Mouse (Mus musculus): ENCODE measurements around the gene Stra6.

Stra6 gene

GRCm38 (mm10) chr9:58095977-58096376 is 32.4 kb downstream of the Stra6 start:
- DNase-seq (ENCODE audit: low spot score), result no peak

DNA sequence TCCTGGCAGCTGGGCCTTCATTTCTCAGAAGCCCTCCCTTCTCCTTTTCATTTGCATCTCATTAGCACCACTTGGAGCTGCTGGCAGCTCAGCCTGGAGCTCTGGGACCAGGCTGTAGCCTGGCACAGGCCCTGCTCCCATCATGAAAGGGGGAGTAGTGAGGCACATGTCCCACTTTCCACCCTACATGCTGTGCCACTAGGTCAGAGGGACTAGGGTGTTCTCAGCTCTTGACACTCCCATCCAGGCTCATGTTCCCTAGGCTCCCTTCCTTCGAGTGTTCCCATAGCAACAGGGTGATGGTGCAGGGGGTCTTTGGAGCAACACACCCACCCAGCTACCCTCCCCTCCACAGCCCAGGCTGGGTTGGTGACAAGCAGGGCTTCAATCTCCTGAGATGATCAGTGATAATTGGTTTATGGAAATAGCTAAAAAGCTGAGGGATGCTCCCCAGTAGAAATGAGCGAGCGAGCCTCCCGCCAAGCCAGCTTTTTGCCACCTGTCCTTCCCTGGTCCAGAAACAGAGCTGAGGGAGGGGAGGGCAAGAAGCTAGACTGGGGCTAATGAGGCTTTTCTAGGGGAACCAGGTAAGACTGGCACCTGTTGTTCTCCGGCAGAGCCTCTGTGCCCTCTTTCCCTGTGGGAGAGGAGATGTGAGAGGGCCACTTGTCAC is 33.2 kb downstream of the Stra6 start:
- DNase-seq (ENCODE audit: low spot score), result no peak

- DNase-seq (ENCODE audit: low spot score), result no peak
These were observed 36.4 kb downstream of the Stra6 start for GRCm38 (mm10) chr9:58099836-58100565.

DNA sequence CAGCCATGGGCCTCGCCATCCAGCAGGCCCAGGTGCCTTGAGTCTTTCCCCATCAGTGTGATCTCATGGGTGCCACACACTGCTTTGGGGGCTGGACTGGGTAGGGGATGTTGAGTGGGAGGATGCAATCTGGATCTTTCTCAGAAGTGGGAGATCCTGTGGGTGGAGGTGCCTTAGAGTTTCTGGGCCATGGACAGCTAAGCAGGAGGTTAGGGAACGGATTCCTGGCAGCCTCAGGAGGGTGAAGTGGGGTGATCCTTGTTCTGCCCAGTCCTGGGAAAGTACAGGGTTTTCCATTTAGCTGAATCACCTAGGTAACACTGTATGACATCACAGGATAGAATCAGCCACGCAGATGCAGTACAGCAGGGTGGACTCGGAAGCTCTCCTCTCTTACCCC is 38.4 kb downstream of the Stra6 start:
- DNase-seq (ENCODE audit: low spot score), result no peak

DNA sequence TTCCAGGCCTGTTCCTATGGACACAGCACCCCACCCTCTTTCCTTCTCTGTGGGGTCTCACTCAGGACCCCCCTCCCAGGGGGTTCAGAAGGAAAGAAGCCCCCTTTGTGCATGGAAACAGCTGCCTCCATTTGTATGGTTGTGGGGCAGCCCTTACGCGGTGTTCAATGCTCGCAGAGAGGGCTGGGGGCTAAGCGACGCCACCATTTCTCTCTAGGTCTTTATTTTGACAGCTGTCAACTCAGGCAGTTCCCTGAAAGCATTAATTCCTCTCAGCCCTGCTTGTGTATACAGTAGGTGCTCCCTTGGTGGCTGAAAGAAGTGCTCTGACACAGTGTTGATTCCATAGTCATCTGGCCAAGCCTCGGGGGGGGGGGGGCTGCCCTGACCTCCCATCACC is 40.1 kb downstream of the Stra6 start:
- no peak for DNase-seq (ENCODE audit: low spot score)

DNA sequence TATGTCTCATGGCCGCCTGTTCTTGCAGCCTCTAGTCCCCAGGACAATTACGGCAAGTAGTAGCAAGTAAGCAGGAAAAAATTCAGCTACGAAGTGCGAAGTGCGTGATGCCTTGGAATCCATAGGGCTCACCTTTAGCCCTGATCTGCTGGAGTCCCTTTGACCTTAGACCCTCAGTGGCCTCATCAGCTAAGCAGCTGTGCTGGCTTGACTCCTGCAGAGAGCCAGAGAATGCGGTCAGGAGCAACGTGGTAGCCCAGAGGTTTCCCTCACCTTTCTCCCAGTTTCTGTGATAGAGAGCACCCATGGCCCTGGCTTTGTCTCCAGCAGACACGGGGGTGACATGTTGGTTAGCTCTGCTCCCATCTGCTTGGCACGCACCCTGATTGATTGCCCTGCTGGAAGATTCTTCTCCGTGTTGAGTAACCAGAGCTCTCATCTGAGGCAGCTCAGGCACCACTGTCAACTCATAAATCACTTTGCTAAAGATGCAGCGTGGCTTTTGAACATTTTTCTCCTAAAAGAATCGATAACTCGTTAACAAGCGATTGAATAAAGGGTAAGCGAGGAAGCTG is 42.1 kb downstream of the Stra6 start:
- DNase-seq (ENCODE audit: low spot score), result no peak

DNA sequence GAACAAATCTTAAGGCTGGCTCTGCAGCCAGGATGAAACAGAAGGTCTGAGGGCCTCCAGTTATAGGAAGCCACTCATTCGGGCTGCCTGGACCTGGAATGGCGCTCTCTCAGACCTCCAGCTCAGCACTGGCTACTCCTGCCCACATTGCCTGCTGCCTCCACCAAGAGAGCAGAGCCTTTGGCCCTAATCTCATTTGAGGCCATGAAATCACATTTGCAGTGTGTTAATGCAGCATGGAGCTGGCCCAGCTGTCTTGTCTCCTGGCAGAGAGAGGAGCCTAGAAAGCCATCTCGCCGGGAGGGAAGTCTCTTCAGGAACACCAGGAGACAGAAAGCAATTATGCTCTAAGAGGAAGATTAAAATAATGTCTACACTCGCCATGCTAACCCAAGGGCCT is 43.9 kb downstream of the Stra6 start:
- peak; percentile 34 for DNase-seq (ENCODE audit: low spot score)

DNA sequence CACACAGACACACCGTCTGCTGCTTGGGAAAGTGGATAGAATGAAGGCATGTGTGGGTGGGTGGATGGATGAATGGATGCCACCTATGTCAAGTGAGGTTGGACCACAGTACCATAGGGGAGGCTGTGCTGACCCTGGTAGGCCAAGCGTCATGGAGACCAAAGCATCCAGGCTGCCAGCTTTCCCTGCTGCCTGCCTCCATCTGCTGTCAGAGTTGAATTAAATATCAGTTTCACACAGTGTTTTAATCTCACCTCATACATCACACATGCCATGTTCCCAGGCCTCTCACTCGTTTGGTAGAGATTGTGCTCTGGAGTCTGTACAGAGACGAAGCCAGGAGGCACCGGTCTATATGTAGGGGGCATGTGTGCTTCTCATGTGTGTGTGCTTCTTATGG is 47.2 kb downstream of the Stra6 start:
- no peak for DNase-seq (ENCODE audit: low spot score)

GRCm38 (mm10) chr9:58111431-58111830 is 47.8 kb downstream of the Stra6 start:
- peak; percentile 33 for DNase-seq (ENCODE audit: low spot score)

DNA sequence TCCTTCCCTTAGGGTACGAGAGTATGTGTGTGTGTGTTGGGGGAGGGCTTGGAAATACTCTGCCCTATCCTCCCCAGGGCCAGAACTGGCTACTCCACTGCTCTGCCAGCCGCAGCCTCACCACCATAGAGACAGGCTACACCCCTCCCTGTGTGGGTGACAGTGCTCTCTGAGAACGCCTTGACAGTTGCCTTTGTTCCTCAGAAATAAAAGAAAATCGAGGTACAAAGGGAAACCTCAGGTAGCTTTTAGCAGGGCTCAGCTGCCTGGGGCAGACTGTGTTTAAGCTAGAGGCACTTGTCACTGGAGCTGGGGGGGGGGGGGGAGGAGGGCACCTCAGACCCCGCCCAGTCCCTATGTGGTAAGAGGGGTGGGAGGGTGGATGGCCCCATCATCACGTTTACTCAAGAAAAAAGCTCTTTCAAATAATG is 48.7 kb downstream of the Stra6 start:
- no peak for DNase-seq (ENCODE audit: low spot score)

DNA sequence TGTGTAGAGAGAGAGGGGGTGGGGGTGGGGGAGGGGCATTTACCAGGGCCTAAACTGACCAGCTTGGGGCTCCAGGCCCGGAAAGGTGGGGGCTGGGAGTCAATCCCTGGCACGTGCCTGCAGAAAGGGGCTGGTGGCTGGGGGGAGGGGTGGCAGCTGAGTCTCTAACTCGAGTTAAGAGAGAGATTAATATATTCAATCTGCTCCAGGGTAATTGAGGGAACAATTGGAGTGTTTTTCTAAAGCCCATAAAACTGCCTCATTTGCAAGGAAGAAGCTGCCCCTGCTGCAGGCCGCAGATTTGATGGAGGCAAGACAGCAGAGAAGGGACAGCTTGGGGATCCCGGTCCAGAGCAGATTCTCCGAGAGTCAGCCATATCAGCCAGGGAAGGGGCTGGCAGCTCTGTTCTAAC is 49.3 kb downstream of the Stra6 start:
- DNase-seq (ENCODE audit: low spot score), result no peak

GRCm38 (mm10) chr9:58113279-58113884 is 49.8 kb downstream of the Stra6 start:
- no peak for DNase-seq (ENCODE audit: low spot score)

DNA sequence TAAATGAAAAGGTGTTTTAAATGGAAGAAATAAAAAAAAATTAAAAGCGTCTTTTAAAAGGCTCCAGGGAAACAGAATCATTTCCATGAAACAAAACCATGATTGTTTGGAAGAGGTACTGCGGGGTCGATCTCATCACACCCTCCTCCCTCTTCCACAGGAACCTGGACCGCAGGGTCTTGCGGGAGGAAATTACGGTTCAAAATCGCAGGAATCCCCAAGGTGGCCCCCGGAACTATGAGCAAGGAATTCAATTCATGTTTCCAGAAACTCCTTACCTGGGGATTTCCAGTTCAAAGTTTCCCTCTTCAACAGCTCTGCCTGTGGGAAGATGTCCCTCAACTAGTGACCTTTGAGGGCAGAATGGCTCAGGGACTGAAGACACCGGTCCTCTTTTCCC is 50.4 kb downstream of the Stra6 start:
- no peak for DNase-seq (ENCODE audit: low spot score)

DNA sequence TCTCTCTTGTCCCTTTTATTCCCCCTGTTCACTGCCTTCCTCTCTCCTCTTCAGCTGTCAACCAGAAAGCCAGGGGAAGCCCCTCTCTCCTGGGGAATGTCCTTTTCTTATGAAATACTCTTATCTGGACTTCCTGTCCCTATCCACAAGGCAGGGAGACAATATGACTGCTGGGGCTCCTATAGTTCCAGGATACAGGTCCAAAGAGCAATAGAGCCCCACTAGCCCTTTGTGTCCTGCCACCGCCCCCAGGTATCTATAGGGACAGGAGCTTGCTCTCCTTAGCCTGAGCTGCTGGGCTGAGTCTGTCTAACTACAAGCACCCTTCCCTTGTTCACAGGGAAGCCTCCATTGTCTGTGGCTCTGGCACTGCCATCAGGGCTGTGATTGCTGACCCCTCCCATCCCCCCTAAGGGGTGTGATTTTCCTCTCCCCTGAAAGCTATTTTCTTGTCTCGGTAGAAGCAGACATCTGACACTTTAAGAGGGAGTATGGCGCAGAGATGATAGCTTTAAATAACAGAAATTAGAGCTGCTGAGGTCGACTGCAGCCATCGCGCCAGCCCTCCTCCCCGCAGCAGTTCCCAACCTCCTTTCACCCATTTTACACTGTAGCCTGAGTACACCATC is 51.8 kb downstream of the Stra6 start:
- DNase-seq (ENCODE audit: low spot score), result no peak

- DNase-seq (ENCODE audit: low spot score), result no peak
These were observed 52.5 kb downstream of the Stra6 start for GRCm38 (mm10) chr9:58116024-58116651.

- no peak for DNase-seq (ENCODE audit: low spot score)
These were observed 55.1 kb downstream of the Stra6 start, which contains the start of gene Ccdc33 for GRCm38 (mm10) chr9:58118671-58119070. Gene Ccdc33, minus strand, starts transcription at chr9:58118823.

DNA sequence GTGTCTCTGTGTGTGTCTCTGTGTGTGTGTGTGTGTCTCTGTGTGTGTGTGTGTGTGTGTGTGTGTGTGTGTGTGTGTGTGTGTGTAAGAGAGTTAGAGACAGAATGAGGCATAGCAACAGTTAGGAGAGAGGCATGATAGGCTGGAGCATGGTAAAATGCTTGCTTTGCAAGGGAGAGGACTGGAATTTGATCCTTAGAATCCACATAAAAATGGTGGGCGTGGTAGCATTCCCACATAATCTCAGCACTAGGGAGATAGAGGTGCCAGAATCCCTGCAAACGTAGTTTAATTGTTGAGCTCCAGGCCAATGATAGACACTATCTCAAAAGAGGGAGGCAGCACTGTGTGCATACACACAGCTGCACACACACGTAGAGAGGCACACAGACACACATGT is 61.5 kb downstream of the Stra6 start:
- DNase-seq (ENCODE audit: low spot score), result no peak

- no peak for DNase-seq (ENCODE audit: low spot score)
These were observed 62.2 kb downstream of the Stra6 start for GRCm38 (mm10) chr9:58125811-58126210.

GRCm38 (mm10) chr9:58128926-58129413 is 65.4 kb downstream of the Stra6 start:
- DNase-seq (ENCODE audit: low spot score), result no peak

- DNase-seq (ENCODE audit: low spot score), result no peak
These were observed 65.9 kb downstream of the Stra6 start for GRCm38 (mm10) chr9:58129508-58129907.

- DNase-seq (ENCODE audit: low spot score), result no peak
These were observed 67.3 kb downstream of the Stra6 start for GRCm38 (mm10) chr9:58130909-58131308.

DNA sequence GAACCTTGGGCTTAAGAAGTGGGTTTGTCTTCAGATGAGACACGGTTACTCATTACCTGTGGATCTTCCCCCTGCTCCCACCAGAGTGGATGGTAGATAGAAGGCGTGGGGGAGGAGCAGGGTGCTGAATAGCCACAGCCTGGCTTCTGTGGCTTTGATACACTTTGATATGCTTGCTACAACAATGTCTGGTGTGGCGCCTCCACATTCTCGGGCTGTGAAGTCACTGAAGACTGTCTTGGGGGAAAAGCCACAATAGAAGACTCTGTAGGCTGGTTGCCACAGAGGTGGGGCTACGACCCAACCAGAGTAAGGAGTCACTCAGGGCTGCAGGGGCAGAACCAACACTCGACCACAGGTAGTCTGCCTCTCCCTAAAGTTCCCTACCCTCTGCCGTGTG is 68.1 kb downstream of the Stra6 start:
- no peak for DNase-seq (ENCODE audit: low spot score)

Measured in urinary bladder, postnatal 14 days (tissue).